ENCODE assay signal across 20 mouse cellular contexts in genomic region chr15:89940591-89940990, GRCm38 (mm10).
"Had no signal": no experiment of that assay in that cellular context is flagged by ENCODE, and none has a peak within 500 bp of the region (broad histone marks: within the 10 kb centered on the region; RNA-seq: fewer than 3 reads in every experiment).

No protein-coding gene starts in this region.

- H3K27ac ChIP-seq: limb, embryonic 12.5 days; limb, embryonic 15.5 days; liver, embryonic 14.5 days; macrophage; midbrain, embryonic 12.5 days; midbrain, embryonic 15.5 days; stomach, postnatal 0 days had no signal

- H3K36me3 ChIP-seq: limb, embryonic 12.5 days; limb, embryonic 15.5 days; midbrain, embryonic 12.5 days; midbrain, embryonic 15.5 days had no signal

- H3K9me3 ChIP-seq: limb, embryonic 12.5 days; limb, embryonic 15.5 days; midbrain, embryonic 12.5 days; midbrain, embryonic 15.5 days had no signal

- H3K4me2 ChIP-seq: limb, embryonic 12.5 days; limb, embryonic 15.5 days; liver, embryonic 11.5 days; lung, embryonic 14.5 days; midbrain, embryonic 12.5 days; midbrain, embryonic 15.5 days had no signal

- DNase-seq: kidney, postnatal 14 days; kidney, postnatal 4 days; left cerebral cortex, postnatal 4 days; liver, postnatal 0 days; lung, embryonic 14.5 days; right cerebral cortex, adult 18-20 months; right cerebral cortex, postnatal 14 days; right cerebral cortex, postnatal 4 days; thymus, adult 2 months; thymus, postnatal 14 days; thymus, postnatal 4 days had no signal

- H3K9ac ChIP-seq: limb, embryonic 12.5 days; limb, embryonic 15.5 days; liver, embryonic 14.5 days; liver, postnatal 0 days; lung, embryonic 14.5 days; midbrain, embryonic 12.5 days; midbrain, embryonic 15.5 days had no signal

- H3K27me3 ChIP-seq: limb, embryonic 12.5 days; limb, embryonic 15.5 days; midbrain, embryonic 12.5 days; midbrain, embryonic 15.5 days had no signal

- H3K4me1 ChIP-seq: limb, embryonic 12.5 days; limb, embryonic 15.5 days; midbrain, embryonic 12.5 days; midbrain, embryonic 15.5 days had no signal

- ATAC-seq: liver, postnatal 0 days; lung, postnatal 0 days; midbrain, embryonic 15.5 days had no signal

- H3K4me3 ChIP-seq: limb, embryonic 12.5 days; limb, embryonic 15.5 days; midbrain, embryonic 12.5 days; midbrain, embryonic 15.5 days had no signal
